ENCODE assay signal across 8 mouse cellular contexts in the genomic region with DNA sequence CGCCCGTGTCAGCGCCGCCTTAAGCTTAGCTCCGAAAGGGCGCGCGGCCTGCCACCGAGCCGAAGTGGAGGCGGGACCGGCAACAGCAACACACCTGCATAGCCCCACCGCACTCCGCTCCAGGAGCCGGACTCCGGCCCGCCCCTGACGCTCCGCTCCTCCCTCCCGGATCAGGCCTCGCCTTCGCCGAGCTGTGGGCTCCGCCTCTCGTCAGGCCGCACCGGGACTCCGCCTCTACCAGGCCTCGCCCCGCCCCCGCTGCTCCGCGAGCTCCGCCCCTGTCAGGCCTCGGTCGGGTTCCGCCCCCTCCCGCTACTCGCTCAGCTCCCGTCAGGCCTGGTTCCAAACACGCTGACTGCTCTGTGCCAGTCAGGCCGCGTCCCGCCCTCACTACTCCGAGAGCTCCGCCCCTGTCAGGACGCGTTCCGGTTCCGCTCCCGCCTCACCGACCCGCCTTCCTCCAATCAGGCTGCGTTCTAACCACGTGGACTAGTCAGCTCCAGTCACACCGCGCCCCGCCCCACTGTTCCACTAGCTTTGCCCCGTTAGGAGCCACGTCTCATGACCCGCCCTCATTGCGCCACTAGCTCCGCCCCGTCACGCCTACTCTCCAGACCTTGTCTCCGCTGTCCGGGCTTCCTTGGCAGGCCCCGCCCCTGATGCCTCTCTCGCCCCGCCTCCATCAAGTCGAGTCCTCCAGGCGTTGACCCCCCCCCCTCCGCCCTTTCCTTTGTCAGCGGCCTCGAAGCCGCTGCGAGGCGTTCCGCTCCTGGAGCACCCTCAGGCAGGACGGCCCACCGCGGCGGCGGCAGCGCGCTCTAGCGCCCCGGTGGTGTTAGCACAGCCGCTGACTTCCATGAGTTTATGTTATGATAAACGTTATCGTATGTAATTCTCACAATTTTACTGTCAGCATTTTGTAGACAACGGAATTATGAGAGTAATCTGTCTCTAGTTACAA. TPM values are rescaled to one million over a fixed set of nuclear protein-coding genes. Genes with fewer than 3 reads are reported as not detected.
DNase-seq lines count a peak whose midpoint lies in the region; ATAC-seq and TF ChIP-seq lines count a peak whose summit lies in the region.

A gene (minus strand): TSS at position 750 of the 961 bp plus-strand sequence.

- H3ac ChIP-seq in C2C12 (ENCODE audit: control insufficient read depth, insufficient read length, low read depth) (peak within 1 kb of the TSS; percentile 78), myocyte (ENCODE audit: control insufficient read depth, insufficient read length) (peak within 1 kb of the TSS; percentile 17)

- no peaks in the 10 kb centered on the region for H3K79me3 ChIP-seq in C2C12 (ENCODE audit: low read depth)

- 0 out of 2 replicates have a peak, but pooled peaks cover 2% of the 10 kb centered on the region for H3K9me3 ChIP-seq in erythroblast, embryonic 14.5 days (ENCODE audit: control insufficient read depth, low read length)
- no peaks in the 10 kb centered on the region for H3K9me3 ChIP-seq in heart, embryonic 11.5 days (replicated peaks; ENCODE audit: control insufficient read depth, low read length)
- H3K9me3 ChIP-seq in kidney, embryonic 16.5 days (ENCODE audit: low read length) = no peaks in the 10 kb centered on the region

- WGBS in heart, embryonic 11.5 days (ENCODE audit: insufficient replicate concordance) = under 1% methylated on average over 81 of the region's 92 CpGs
- WGBS in kidney, embryonic 16.5 days = under 1% methylated on average over 81 of the region's 92 CpGs
- WGBS in liver, adult 2 months = under 1% methylated on average over 86 of the region's 92 CpGs

- H3K27ac ChIP-seq in heart, embryonic 11.5 days (ENCODE audit: low read depth, low read length) = peak within 1 kb of the TSS; percentile 95
- peak within 1 kb of the TSS; percentile 96 for H3K27ac ChIP-seq in kidney, embryonic 16.5 days (ENCODE audit: low read length)
- peak within 1 kb of the TSS; percentile 88 for H3K27ac ChIP-seq in liver, adult 2 months (replicated peaks; ENCODE audit: insufficient read depth, low read depth, low read length)

- H3K4me3 ChIP-seq in C2C12 (ENCODE audit: insufficient read depth, poor library complexity, severe bottlenecking) = peak within 1 kb of the TSS; percentile 74
- peak within 1 kb of the TSS; percentile 89 for H3K4me3 ChIP-seq in erythroblast, embryonic 14.5 days (replicated peaks)
- peak within 1 kb of the TSS; percentile 80 for H3K4me3 ChIP-seq in heart, embryonic 11.5 days (ENCODE audit: low read depth, low read length)
- H3K4me3 ChIP-seq in kidney, embryonic 16.5 days (ENCODE audit: low read length) = peak within 1 kb of the TSS; percentile 65
- peak within 1 kb of the TSS; percentile 73 for H3K4me3 ChIP-seq in liver, adult 2 months (ENCODE audit: insufficient read depth, low read depth, low read length)
- peak within 1 kb of the TSS; percentile 84 for H3K4me3 ChIP-seq in myocyte

- H3K79me2 ChIP-seq in C2C12 (ENCODE audit: control insufficient read depth, insufficient read depth) = no peaks in the 10 kb centered on the region
- H3K79me2 ChIP-seq in liver, adult 2 months (ENCODE audit: control insufficient read depth, insufficient read depth, low read length) = no peaks in the 10 kb centered on the region; the same call in 1 of the 2 replicates
- H3K79me2 ChIP-seq in myocyte (ENCODE audit: control insufficient read depth, insufficient read depth) = no peaks in the 10 kb centered on the region

- peak; percentile 100 for DNase-seq in brain, embryonic 14.5 days (ENCODE audit: low read depth)
- DNase-seq in liver, adult 2 months (ENCODE audit: extremely low read depth, low read depth, low spot score) = peak; percentile 99
- DNase-seq in splenic B cell, adult 2 months (ENCODE audit: low read depth, low spot score) = peak; percentile 100

- H3K9ac ChIP-seq in heart, embryonic 11.5 days (ENCODE audit: low read depth, low read length) = peak within 1 kb of the TSS; percentile 80
- peak within 1 kb of the TSS; percentile 82 for H3K9ac ChIP-seq in kidney, embryonic 16.5 days (replicated peaks; ENCODE audit: low read length)
- peak within 1 kb of the TSS; percentile 83 for H3K9ac ChIP-seq in liver, adult 2 months (ENCODE audit: low read depth, low read length)

- peak within 1 kb of the TSS; percentile 73 for H3K4me2 ChIP-seq in heart, embryonic 11.5 days
- H3K4me2 ChIP-seq in kidney, embryonic 16.5 days (replicated peaks; ENCODE audit: low read depth, low read length) = peak within 1 kb of the TSS; percentile 81
- H3K4me2 ChIP-seq in myocyte (ENCODE audit: low read depth) = peak within 1 kb of the TSS; percentile 87

- H3K27me3 ChIP-seq in C2C12 (ENCODE audit: control insufficient read depth, insufficient read depth, insufficient read length) = no peaks in the 10 kb centered on the region
- H3K27me3 ChIP-seq in erythroblast, embryonic 14.5 days (ENCODE audit: control insufficient read depth) = 0 out of 2 replicates have a peak, but pooled peaks cover 3% of the 10 kb centered on the region
- H3K27me3 ChIP-seq in heart, embryonic 11.5 days (ENCODE audit: control insufficient read depth, insufficient read depth, low read length) = no peaks in the 10 kb centered on the region
- H3K27me3 ChIP-seq in kidney, embryonic 16.5 days (ENCODE audit: insufficient read depth, low read length) = no peaks in the 10 kb centered on the region
- no peaks in the 10 kb centered on the region for H3K27me3 ChIP-seq in liver, adult 2 months (ENCODE audit: control insufficient read depth, insufficient read depth, low read length)
- no peaks in the 10 kb centered on the region for H3K27me3 ChIP-seq in myocyte (ENCODE audit: control insufficient read depth, insufficient read depth, insufficient read length)
- no peaks in the 10 kb centered on the region for H3K27me3 ChIP-seq in splenic B cell, adult 2 months (ENCODE audit: control insufficient read depth, insufficient read depth, low read length, poor library complexity, severe bottlenecking)

- peaks cover 4% of the 10 kb centered on the region for H3K36me3 ChIP-seq in C2C12 (ENCODE audit: control insufficient read depth, insufficient read depth)
- H3K36me3 ChIP-seq in erythroblast, embryonic 14.5 days (ENCODE audit: control insufficient read depth) = peaks cover 30% of the 10 kb centered on the region
- peaks cover 12% of the 10 kb centered on the region for H3K36me3 ChIP-seq in heart, embryonic 11.5 days (ENCODE audit: control insufficient read depth, insufficient read depth, low read length)
- peaks cover 23% of the 10 kb centered on the region for H3K36me3 ChIP-seq in kidney, embryonic 16.5 days (ENCODE audit: insufficient read depth, low read length)
- peaks cover 2% of the 10 kb centered on the region; the same call in 1 of the 2 replicates for H3K36me3 ChIP-seq in liver, adult 2 months (ENCODE audit: control insufficient read depth, insufficient read depth, low read length)
- peaks cover 6% of the 10 kb centered on the region for H3K36me3 ChIP-seq in myocyte (ENCODE audit: control insufficient read depth, insufficient read depth)
- H3K36me3 ChIP-seq in splenic B cell, adult 2 months (ENCODE audit: control insufficient read depth, insufficient read depth, low read length, poor library complexity, severe bottlenecking) = peaks cover 5% of the 10 kb centered on the region

- H3K4me1 ChIP-seq in erythroblast, embryonic 14.5 days (ENCODE audit: control insufficient read depth) = peaks cover 36% of the 10 kb centered on the region
- H3K4me1 ChIP-seq in heart, embryonic 11.5 days (ENCODE audit: control insufficient read depth, insufficient read depth, low read length) = peaks cover 7% of the 10 kb centered on the region; the same call in 1 of the 2 replicates
- peaks cover 12% of the 10 kb centered on the region for H3K4me1 ChIP-seq in kidney, embryonic 16.5 days (ENCODE audit: insufficient read depth, low read length)
- peaks cover 8% of the 10 kb centered on the region; the same call in 1 of the 2 replicates for H3K4me1 ChIP-seq in liver, adult 2 months (ENCODE audit: control insufficient read depth, insufficient read depth, low read length)

- ATAC-seq in heart, embryonic 11.5 days (replicated peaks; ENCODE audit: insufficient number of reproducible peaks, low FRiP score, low TSS enrichment) = peak; percentile 97
- ATAC-seq in kidney, embryonic 16.5 days (ENCODE audit: low FRiP score, low TSS enrichment) = peak; percentile 98

- peak; percentile 59 for TF ChIP-seq POLR2A in brain, embryonic 14.5 days (IDR thresholded peaks at IDR 0.05; ENCODE audit: borderline replicate concordance, extremely low read depth, insufficient read depth, insufficient read length, poor library complexity, severe bottlenecking)
- TF ChIP-seq POLR2A in liver, adult 2 months (IDR thresholded peaks at IDR 0.05; ENCODE audit: extremely low read depth, insufficient read depth, low read length) = 0 out of 2 replicates have a peak, but pooled peaks have one; percentile 3
- TF ChIP-seq POLR2A in myocyte (IDR thresholded peaks at IDR 0.05; ENCODE audit: insufficient read length, low read depth) = peak; percentile 79

- TF ChIP-seq CTCF in C2C12 (IDR thresholded peaks at IDR 0.05; ENCODE audit: control insufficient read depth, insufficient read depth, insufficient read length) = peak; percentile 91
- TF ChIP-seq CTCF in brain, embryonic 14.5 days (IDR thresholded peaks at IDR 0.05; ENCODE audit: borderline replicate concordance, extremely low read depth, insufficient read depth, insufficient read length) = peak; percentile 77
- TF ChIP-seq CTCF in liver, adult 2 months (IDR thresholded peaks at IDR 0.05; ENCODE audit: low read depth, low read length) = peak; percentile 80

TF ChIP-seq in C2C12, 6 proteins besides CTCF, POLR2A, EP300 and RAD21 (continues in another document):
- TF ChIP-seq MYOG (IDR thresholded peaks at IDR 0.05; ENCODE audit: control insufficient read depth, extremely low read depth, insufficient read length) (no peak), USF1 (IDR thresholded peaks at IDR 0.05; ENCODE audit: low read depth) (peak; percentile 87), FOSL1 (IDR thresholded peaks at IDR 0.05; ENCODE audit: insufficient read depth, low read length, poor library complexity, severe bottlenecking) (no peak), MAX (IDR thresholded peaks at IDR 0.05) (no peak)

TF ChIP-seq in myocyte, 11 proteins besides CTCF, POLR2A, EP300 and RAD21 (continues in another document):
- TF ChIP-seq USF1 (IDR thresholded peaks at IDR 0.05; ENCODE audit: low read depth) (peak; percentile 84), MAX (IDR thresholded peaks at IDR 0.05; ENCODE audit: low read depth) (no peak), REST (IDR thresholded peaks at IDR 0.05; ENCODE audit: insufficient read depth, insufficient read length) (no peak), SRF (IDR thresholded peaks at IDR 0.05; ENCODE audit: control insufficient read depth, insufficient read length, low read depth) (peak; percentile 59)

RNA-seq across cellular contexts. Expression of the gene that starts here (rescaled TPM):
- polyA plus RNA-seq in C2C12 (2012; fragmentation: generic; extraction: Trizol) (134 TPM), myocyte (2012; fragmentation: generic; extraction: Trizol) (170 TPM)
- 140 and 189 TPM in 2 replicates for polyA plus RNA-seq in brain, embryonic 14.5 days (2012; rRNA removed)
- 3.7 and 4.8 TPM in 2 replicates for polyA plus RNA-seq in erythroblast, embryonic 14.5 days (2012)
- polyA plus RNA-seq in heart, embryonic 11.5 days (2014; fragmentation: Nextera tagmentation; extraction: Ambion mirVana) = 119 and 121 TPM in 2 replicates
- 168 and 184 TPM in 2 replicates for polyA plus RNA-seq in kidney, embryonic 16.5 days (2015; fragmentation: Nextera tagmentation; extraction: Ambion mirVana)
- total RNA-seq in liver, adult 2 months (2014; rRNA removed) = 89.8 and 102 TPM in 2 replicates
- 106 and 111 TPM in 2 replicates for polyA plus RNA-seq in liver, adult 2 months (2012; rRNA removed)

Comparison
In these comparisons a context has a peak if more than half of its experiments do, and no peak if none do; other contexts are left out.
1. Peak in every context shown above with its lines: DNase-seq, ATAC-seq, H3K4me3 ChIP-seq and H3K27ac ChIP-seq.
2. RNA of the gene that starts here (polyA plus RNA-seq): 168 to 184 TPM in kidney, embryonic 16.5 days, 170 TPM in myocyte (single experiment), 140 to 189 TPM in brain, embryonic 14.5 days, 134 TPM in C2C12 (single experiment), 119 to 121 TPM in heart, embryonic 11.5 days and 106 to 111 TPM in liver, adult 2 months; 3.7 to 4.8 TPM in erythroblast, embryonic 14.5 days; every median in the first group is over 10 times any median in the second.
3. POLR2A ChIP-seq: peak in every context shown above with its lines; median percentile 79 in myocyte; 59 in brain, embryonic 14.5 days; 3 in liver, adult 2 months.